Mouse (Mus musculus) G1E (cell line): ENCODE results near the gene Ncf1. TPM values are rescaled to one million over a fixed set of nuclear protein-coding genes. Genes with fewer than 3 reads are reported as not detected.

Source experiments
- ATAC-seq: 2 replicates; pipeline ENCODE4 v1.8.0; 2016; ENCODE audit warnings: mild to moderate bottlenecking; ENCODE audit not compliant: insufficient number of reproducible peaks, poor library complexity, low FRiP score, severe bottlenecking; ENCODE audit errors: extremely low read depth
- DNase-seq: peaks from one replicate; pipeline ENCODE4 v3.0.0; 2012; ENCODE audit warnings: low spot score
- H3K27me3 ChIP-seq: 2 replicates; pipeline ENCODE4 v1.6.1; 2012; ENCODE audit warnings: mild to moderate bottlenecking, low read length, inconsistent platforms; ENCODE audit not compliant: insufficient read depth
- H3K36me3 ChIP-seq: replicated peaks from 2 replicates; pipeline ENCODE3; 2012; ENCODE audit warnings: mild to moderate bottlenecking, inconsistent platforms
- H3K4me1 ChIP-seq: 2 replicates; pipeline ENCODE4 v1.6.1; 2012; ENCODE audit warnings: low read depth, low read length, inconsistent platforms, mixed read lengths; ENCODE audit not compliant: insufficient read depth
- H3K4me3 ChIP-seq: 2 replicates; pipeline ENCODE4 v1.5.1; 2012; ENCODE audit warnings: low read depth, mild to moderate bottlenecking, inconsistent platforms, low read length, moderate library complexity, mixed read lengths
- H3K9me3 ChIP-seq: replicated peaks from 2 replicates; pipeline ENCODE4 v1.6.1; 2012; ENCODE audit warnings: inconsistent platforms
- CTCF ChIP-seq: IDR thresholded peaks from 2 replicates; pipeline ENCODE4 v1.5.1; 2012; ENCODE audit warnings: low read depth, low read length, inconsistent platforms, mixed read lengths
- GATA1 ChIP-seq: IDR thresholded peaks from 2 replicates; pipeline ENCODE4 v1.6.1; 2012; ENCODE audit warnings: borderline replicate concordance, low read length, inconsistent platforms, mixed read lengths
- GATA2 ChIP-seq: IDR thresholded peaks from 2 replicates; pipeline ENCODE4 v1.6.1; 2012; ENCODE audit warnings: low read depth, low read length, inconsistent platforms, borderline replicate concordance
- POLR2AphosphoS5 ChIP-seq: IDR thresholded peaks from 2 replicates; pipeline ENCODE4 v1.6.1; 2012; ENCODE audit warnings: low read depth, low read length, inconsistent platforms; ENCODE audit not compliant: insufficient replicate concordance
- TAL1 ChIP-seq: conservative IDR thresholded peaks from 2 replicates; pipeline ENCODE4 v1.6.1; 2012; ENCODE audit warnings: low read depth, low read length, inconsistent platforms, mixed read lengths
- polyA plus RNA-seq: library from polyadenylated mRNA; stranded (reverse); fragments of >175 nt; gene quantifications from 2 replicates; pipeline ENCODE4 v1.2.3, GENCODE M21; 2012
- total RNA-seq, 2 experiments: library from RNA; stranded (forward) in 1 of 2; stranded (reverse) in 1 of 2; fragments of 200-1000 nt in 1 of 2; fragments of >200 nt in 1 of 2; fragmentation: Nextera tagmentation in 1 of 2; gene quantifications; 2 replicates each; pipeline ENCODE4 v1.2.3; 2014 to 2017

The Ncf1 gene
- total and polyA plus RNA-seq, 3 experiments: 2.0 to 27.8 (median 20.7) TPM

- DNase-seq: no peak
- no peak for ATAC-seq
- Histone ChIP-seq H3K9me3 (no peaks in the 10 kb centered on the region), H3K36me3 (peaks cover 6% of the 10 kb centered on the region), H3K4me1 (peaks cover 59% of the 10 kb centered on the region), H3K4me3 (peak overlapping the region; percentile 39; the same call in 1 of the 2 replicates), H3K27me3 (peaks cover 9% of the 10 kb centered on the region)
- TF ChIP-seq TAL1 (no peak), GATA1 (no peak), GATA2 (no peak), CTCF (no peak), POLR2AphosphoS5 (no peak)
Observed at GRCm38 (mm10) chr5:134228249-134228638, 1.2 kb downstream of the Ncf1 start.

GRCm38 (mm10) chr5:134227574-134228248 is 1.7 kb downstream of the Ncf1 start:
- no peak for ATAC-seq
- H3K9me3 ChIP-seq: no peaks in the 10 kb centered on the region
- peaks cover 9% of the 10 kb centered on the region for H3K27me3 ChIP-seq
- no peak for TF ChIP-seq GATA1
- TF ChIP-seq CTCF: no peak
- TF ChIP-seq POLR2AphosphoS5: no peak
- TF ChIP-seq TAL1: no peak
- no peak for TF ChIP-seq GATA2
- peaks cover 55% of the 10 kb centered on the region for H3K4me1 ChIP-seq
- H3K36me3 ChIP-seq: peaks cover 6% of the 10 kb centered on the region
- peak overlapping the region; percentile 24; the same call in 1 of the 2 replicates for H3K4me3 ChIP-seq
- peak; percentile 47 for DNase-seq

- no peaks in the 10 kb centered on the region for H3K9me3 ChIP-seq
- ATAC-seq (no peak), DNase-seq (no peak)
- H3K4me3 ChIP-seq: no peak overlapping the region; the same call in 1 of the 2 replicates
- peaks cover 48% of the 10 kb centered on the region for H3K4me1 ChIP-seq
- TF ChIP-seq CTCF (no peak), GATA2 (no peak), TAL1 (no peak), POLR2AphosphoS5 (no peak), GATA1 (no peak)
- peaks cover 6% of the 10 kb centered on the region for H3K36me3 ChIP-seq
- peaks cover 15% of the 10 kb centered on the region for H3K27me3 ChIP-seq
Observed at GRCm38 (mm10) chr5:134226946-134227345, 2.5 kb downstream of the Ncf1 start.

- TF ChIP-seq TAL1: no peak
- no peak for TF ChIP-seq GATA1
- TF ChIP-seq POLR2AphosphoS5: no peak
- no peak for TF ChIP-seq CTCF
- no peak for TF ChIP-seq GATA2
- DNase-seq (no peak), ATAC-seq (no peak)
- Histone ChIP-seq H3K4me1 (peaks cover 35% of the 10 kb centered on the region), H3K36me3 (peaks cover 10% of the 10 kb centered on the region), H3K9me3 (no peaks in the 10 kb centered on the region), H3K4me3 (no peak overlapping the region), H3K27me3 (peaks cover 16% of the 10 kb centered on the region)
Observed at GRCm38 (mm10) chr5:134225110-134225901, 4.1 kb downstream of the Ncf1 start.

GRCm38 (mm10) chr5:134221708-134222150 is 7.7 kb downstream of the Ncf1 start:
- Histone ChIP-seq H3K4me3 (no peak overlapping the region), H3K4me1 (peaks cover 11% of the 10 kb centered on the region), H3K9me3 (no peaks in the 10 kb centered on the region), H3K36me3 (peaks cover 6% of the 10 kb centered on the region), H3K27me3 (peaks cover 19% of the 10 kb centered on the region)
- no peak for ATAC-seq
- no peak for DNase-seq
- TF ChIP-seq GATA1 (no peak), CTCF (no peak), POLR2AphosphoS5 (no peak), TAL1 (no peak), GATA2 (no peak)

GRCm38 (mm10) chr5:134221278-134221677 is 8.1 kb downstream of the Ncf1 start:
- H3K9me3 ChIP-seq: no peaks in the 10 kb centered on the region
- peaks cover 17% of the 10 kb centered on the region for H3K27me3 ChIP-seq
- H3K4me1 ChIP-seq: peaks cover 9% of the 10 kb centered on the region
- H3K36me3 ChIP-seq: peaks cover 5% of the 10 kb centered on the region
- ATAC-seq (no peak), DNase-seq (no peak)
- TF ChIP-seq GATA2: no peak
- TF ChIP-seq TAL1: no peak
- TF ChIP-seq GATA1: no peak
- H3K4me3 ChIP-seq: no peak overlapping the region
